Mouse (Mus musculus): ENCODE results near the gene Rhbdd2. TPM values are rescaled to one million over a fixed set of nuclear protein-coding genes. Genes with fewer than 3 reads are reported as not detected.
A peak's percentile ranks its signal among the peaks of the same experiment; 100 is the strongest.

Rhbdd2 gene
- polyA plus RNA-seq, 1 experiment from 2014 or later: 111 TPM

DNA sequence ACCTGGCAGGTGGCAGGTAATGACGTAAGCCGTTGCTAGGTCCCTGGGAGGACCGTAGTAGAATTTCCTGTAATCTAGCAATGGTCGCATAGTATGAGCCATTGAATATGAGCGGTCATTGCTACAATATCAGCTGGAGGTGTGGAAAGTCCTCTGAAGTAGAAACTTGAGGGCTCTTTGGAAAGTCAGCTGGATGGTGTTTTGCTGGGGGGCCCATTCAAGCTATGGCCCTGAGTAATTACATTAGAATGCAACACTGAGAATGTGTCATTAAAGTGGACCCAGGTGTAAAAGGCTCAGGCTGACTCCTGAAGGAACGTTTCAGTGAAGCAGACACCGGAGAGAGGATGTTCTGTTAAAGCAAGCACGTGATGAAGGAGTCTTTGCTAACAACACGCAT lies 11.9 kb upstream of the Rhbdd2 start:
- H3K9ac ChIP-seq (replicated peaks; ENCODE audit: low read depth, low read length): no peak overlapping the region
- 85% methylated on average over 9 of the region's 9 CpGs for WGBS
- H3K9me3 ChIP-seq (ENCODE audit: control insufficient read depth, low read length): no peaks in the 10 kb centered on the region
- no peaks in the 10 kb centered on the region for H3K27me3 ChIP-seq (ENCODE audit: control insufficient read depth, insufficient read depth, low read length)
- H3K4me2 ChIP-seq (ENCODE audit: low read depth, low read length): no peak overlapping the region
- H3K36me3 ChIP-seq (ENCODE audit: control insufficient read depth, insufficient read depth, low read length): no peaks in the 10 kb centered on the region
- no peak overlapping the region for H3K4me3 ChIP-seq (ENCODE audit: low read depth, low read length)
- no peak overlapping the region for H3K27ac ChIP-seq (ENCODE audit: low read depth, low read length)
- H3K4me1 ChIP-seq (ENCODE audit: control insufficient read depth, insufficient read depth, low read length): no peaks in the 10 kb centered on the region
- no peak for ATAC-seq (ENCODE audit: low read depth)

- no peaks in the 10 kb centered on the region for H3K9me3 ChIP-seq (ENCODE audit: control insufficient read depth, low read length)
- no peak for ATAC-seq (ENCODE audit: low read depth)
- WGBS: 89% methylated on average over 10 of the region's 10 CpGs
- no peaks in the 10 kb centered on the region for H3K4me1 ChIP-seq (ENCODE audit: control insufficient read depth, insufficient read depth, low read length)
- no peaks in the 10 kb centered on the region for H3K27me3 ChIP-seq (ENCODE audit: control insufficient read depth, insufficient read depth, low read length)
- H3K4me3 ChIP-seq (ENCODE audit: low read depth, low read length): no peak overlapping the region
- no peak overlapping the region for H3K9ac ChIP-seq (replicated peaks; ENCODE audit: low read depth, low read length)
- H3K4me2 ChIP-seq (ENCODE audit: low read depth, low read length): no peak overlapping the region
- H3K36me3 ChIP-seq (ENCODE audit: control insufficient read depth, insufficient read depth, low read length): no peaks in the 10 kb centered on the region
- no peak overlapping the region for H3K27ac ChIP-seq (ENCODE audit: low read depth, low read length)
Observed at GRCm38 (mm10) chr5:135621725-135622124, 10.7 kb upstream of the Rhbdd2 start.

DNA sequence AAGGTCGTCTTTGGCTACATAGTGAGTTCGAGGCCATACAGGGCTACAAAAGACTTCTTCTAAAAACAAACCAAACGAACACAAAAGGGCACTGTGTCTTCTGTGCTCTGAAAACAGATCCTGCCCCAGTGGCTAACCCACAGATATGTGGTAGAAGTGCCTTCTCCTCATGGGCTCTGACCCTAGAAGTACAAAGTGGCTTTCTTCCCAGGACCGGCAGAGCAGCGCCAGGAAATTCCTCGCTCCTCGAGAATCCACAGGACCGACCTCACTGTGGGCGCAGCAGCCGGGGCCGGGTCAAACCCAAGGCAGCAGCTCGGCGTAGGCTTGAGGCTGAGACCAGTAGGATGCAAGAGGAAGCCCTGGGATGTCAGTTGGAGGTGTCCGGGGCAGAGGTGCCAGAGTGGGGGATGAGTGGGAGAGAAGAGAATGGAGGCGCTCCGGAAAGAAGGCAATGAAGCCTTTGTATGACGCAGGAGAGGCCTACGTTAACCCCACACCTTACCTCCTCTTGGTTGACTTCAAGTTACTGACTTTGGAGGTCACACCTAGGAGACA lies 9.3 kb upstream of the Rhbdd2 start:
- no peaks in the 10 kb centered on the region for H3K9me3 ChIP-seq (ENCODE audit: control insufficient read depth, low read length)
- no peak for ATAC-seq (ENCODE audit: low read depth)
- no peaks in the 10 kb centered on the region for H3K4me1 ChIP-seq (ENCODE audit: control insufficient read depth, insufficient read depth, low read length)
- no peak overlapping the region for H3K4me2 ChIP-seq (ENCODE audit: low read depth, low read length)
- WGBS: 90% methylated on average over 18 of the region's 18 CpGs
- H3K27ac ChIP-seq (ENCODE audit: low read depth, low read length): no peak overlapping the region
- H3K36me3 ChIP-seq (ENCODE audit: control insufficient read depth, insufficient read depth, low read length): no peaks in the 10 kb centered on the region
- no peaks in the 10 kb centered on the region for H3K27me3 ChIP-seq (ENCODE audit: control insufficient read depth, insufficient read depth, low read length)
- H3K9ac ChIP-seq (replicated peaks; ENCODE audit: low read depth, low read length): no peak overlapping the region
- H3K4me3 ChIP-seq (ENCODE audit: low read depth, low read length): no peak overlapping the region

DNA sequence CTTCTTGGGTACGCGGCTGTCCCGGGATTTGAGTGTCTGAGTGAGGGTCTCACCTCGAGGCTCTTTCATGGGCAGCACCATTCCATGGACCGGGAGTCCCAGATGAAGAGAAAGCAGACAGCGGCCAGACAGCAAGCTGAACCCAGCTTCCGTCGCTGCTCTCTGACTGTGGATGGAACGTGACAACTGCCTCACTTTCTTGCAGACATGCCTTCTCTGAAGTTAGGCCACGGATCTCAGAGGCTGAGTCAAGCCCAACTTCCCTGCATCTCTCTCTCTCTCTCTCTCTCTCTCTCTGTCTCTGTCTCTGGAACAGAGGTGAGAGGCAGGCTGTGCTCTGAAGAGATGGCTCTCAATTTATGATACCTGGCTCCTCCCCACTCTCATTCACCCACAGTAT lies 3.5 kb upstream of the Rhbdd2 start:
- Histone ChIP-seq H3K4me1 (ENCODE audit: control insufficient read depth, insufficient read depth, low read length) (peaks cover 3% of the 10 kb centered on the region; the same call in 1 of the 2 replicates), H3K9me3 (ENCODE audit: control insufficient read depth, low read length) (no peaks in the 10 kb centered on the region), H3K27ac (ENCODE audit: low read depth, low read length) (no peak overlapping the region), H3K9ac (replicated peaks; ENCODE audit: low read depth, low read length) (no peak overlapping the region), H3K27me3 (ENCODE audit: control insufficient read depth, insufficient read depth, low read length) (no peaks in the 10 kb centered on the region), H3K4me2 (ENCODE audit: low read depth, low read length) (no peak overlapping the region), H3K36me3 (ENCODE audit: control insufficient read depth, insufficient read depth, low read length) (no peaks in the 10 kb centered on the region), H3K4me3 (ENCODE audit: low read depth, low read length) (no peak overlapping the region)
- ATAC-seq (ENCODE audit: low read depth): no peak
- WGBS: 36% methylated on average over 10 of the region's 10 CpGs

DNA sequence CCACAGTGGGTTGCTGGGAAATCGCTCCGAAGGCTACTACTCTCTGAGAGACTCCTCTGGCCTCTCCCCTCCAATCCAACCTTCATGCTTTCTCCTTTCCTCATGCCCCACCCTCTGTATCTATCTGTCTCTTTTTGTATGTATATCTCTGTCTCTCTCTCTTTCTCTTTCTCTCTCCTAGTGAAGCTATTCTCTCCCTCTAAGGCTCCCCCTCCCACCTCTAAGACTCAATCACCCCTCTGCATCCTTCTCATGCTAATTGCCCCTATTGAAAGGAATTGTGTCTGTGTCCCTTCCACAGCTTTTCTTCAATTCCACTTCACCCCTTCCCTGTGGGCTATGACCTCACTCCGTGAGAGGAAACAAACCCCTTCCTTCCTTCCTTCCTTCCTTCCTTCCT lies 3.0 kb upstream of the Rhbdd2 start:
- no peak for ATAC-seq (ENCODE audit: low read depth)
- no peak overlapping the region for H3K4me2 ChIP-seq (ENCODE audit: low read depth, low read length)
- 76% methylated on average over 3 of the region's 3 CpGs for WGBS

GRCm38 (mm10) chr5:135630598-135630997 lies 1.8 kb upstream of the Rhbdd2 start:
- 36% methylated on average over 3 of the region's 3 CpGs for WGBS
- Histone ChIP-seq H3K9me3 (ENCODE audit: control insufficient read depth, low read length) (no peaks in the 10 kb centered on the region), H3K27ac (ENCODE audit: low read depth, low read length) (no peak overlapping the region), H3K4me1 (ENCODE audit: control insufficient read depth, insufficient read depth, low read length) (peaks cover 3% of the 10 kb centered on the region; the same call in 1 of the 2 replicates), H3K36me3 (ENCODE audit: control insufficient read depth, insufficient read depth, low read length) (peaks cover 4% of the 10 kb centered on the region), H3K4me2 (ENCODE audit: low read depth, low read length) (no peak overlapping the region), H3K9ac (replicated peaks; ENCODE audit: low read depth, low read length) (no peak overlapping the region), H3K4me3 (ENCODE audit: low read depth, low read length) (no peak overlapping the region), H3K27me3 (ENCODE audit: control insufficient read depth, insufficient read depth, low read length) (no peaks in the 10 kb centered on the region)
- ATAC-seq (ENCODE audit: low read depth): no peak

More for the DNA sequence above, 3.0 kb upstream of the Rhbdd2 start:
- Histone ChIP-seq H3K27me3 (ENCODE audit: control insufficient read depth, insufficient read depth, low read length) (no peaks in the 10 kb centered on the region), H3K9ac (replicated peaks; ENCODE audit: low read depth, low read length) (no peak overlapping the region), H3K27ac (ENCODE audit: low read depth, low read length) (no peak overlapping the region), H3K36me3 (ENCODE audit: control insufficient read depth, insufficient read depth, low read length) (no peaks in the 10 kb centered on the region), H3K9me3 (ENCODE audit: control insufficient read depth, low read length) (no peaks in the 10 kb centered on the region), H3K4me3 (ENCODE audit: low read depth, low read length) (no peak overlapping the region), H3K4me1 (ENCODE audit: control insufficient read depth, insufficient read depth, low read length) (peaks cover 3% of the 10 kb centered on the region; the same call in 1 of the 2 replicates)

- Histone ChIP-seq H3K4me1 (ENCODE audit: control insufficient read depth, insufficient read depth, low read length) (peaks cover 3% of the 10 kb centered on the region; the same call in 1 of the 2 replicates), H3K27ac (ENCODE audit: low read depth, low read length) (peak overlapping the region; percentile 93)
Observed at GRCm38 (mm10) chr5:135632797-135633144, 353 bp downstream of the Rhbdd2 start.

DNA sequence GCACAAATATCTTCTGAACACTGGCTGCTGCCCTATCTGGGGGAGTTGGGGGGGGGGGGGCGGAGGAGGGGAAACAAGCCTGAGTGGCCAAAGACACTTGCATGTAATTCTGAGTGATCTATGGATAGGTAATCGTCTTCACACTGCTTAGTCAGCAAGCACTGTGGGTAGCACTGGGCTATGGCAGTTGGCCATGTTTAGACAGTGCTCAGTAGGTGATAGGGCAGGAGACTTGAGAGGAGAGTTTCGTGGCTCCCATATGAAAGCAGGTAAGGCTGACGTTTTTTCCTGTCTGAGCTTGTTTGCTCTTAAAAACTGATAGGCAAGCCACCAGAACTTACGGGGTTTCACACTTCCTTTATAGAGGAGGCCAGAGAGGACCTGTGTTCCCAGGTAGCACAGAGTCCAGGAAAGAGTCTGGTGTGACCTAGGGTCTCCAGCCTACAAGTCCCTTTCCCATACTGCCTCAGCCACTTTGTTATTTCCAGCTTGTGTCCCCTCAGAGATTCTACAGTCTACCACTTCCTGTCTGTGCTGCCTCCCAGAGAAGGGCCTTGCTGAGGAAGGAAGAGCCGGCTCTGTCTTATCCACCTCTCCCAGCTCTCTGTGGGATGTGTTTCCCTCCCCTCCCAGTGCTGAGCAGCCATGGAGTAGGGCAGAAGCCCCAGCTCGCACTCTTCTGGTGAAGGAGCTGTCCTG lies 7.5 kb downstream of the Rhbdd2 start:
- no peak for ATAC-seq (ENCODE audit: low read depth)
- H3K27me3 ChIP-seq (ENCODE audit: control insufficient read depth, insufficient read depth, low read length): no peaks in the 10 kb centered on the region
- no peak overlapping the region for H3K9ac ChIP-seq (replicated peaks; ENCODE audit: low read depth, low read length)
- 80% methylated on average over 7 of the region's 7 CpGs for WGBS
- H3K4me3 ChIP-seq (ENCODE audit: low read depth, low read length): no peak overlapping the region
- no peak overlapping the region for H3K4me2 ChIP-seq (ENCODE audit: low read depth, low read length)
- H3K9me3 ChIP-seq (ENCODE audit: control insufficient read depth, low read length): no peaks in the 10 kb centered on the region
- peaks cover 43% of the 10 kb centered on the region for H3K36me3 ChIP-seq (ENCODE audit: control insufficient read depth, insufficient read depth, low read length)
- H3K27ac ChIP-seq (ENCODE audit: low read depth, low read length): no peak overlapping the region
- H3K4me1 ChIP-seq (ENCODE audit: control insufficient read depth, insufficient read depth, low read length): no peaks in the 10 kb centered on the region

More at GRCm38 (mm10) chr5:135632797-135633144, 353 bp downstream of the Rhbdd2 start:
- Histone ChIP-seq H3K4me2 (ENCODE audit: low read depth, low read length) (peak overlapping the region; percentile 69), H3K27me3 (ENCODE audit: control insufficient read depth, insufficient read depth, low read length) (no peaks in the 10 kb centered on the region), H3K9ac (replicated peaks; ENCODE audit: low read depth, low read length) (peak overlapping the region; percentile 92), H3K9me3 (ENCODE audit: control insufficient read depth, low read length) (no peaks in the 10 kb centered on the region), H3K4me3 (ENCODE audit: low read depth, low read length) (peak overlapping the region; percentile 81), H3K36me3 (ENCODE audit: control insufficient read depth, insufficient read depth, low read length) (peaks cover 23% of the 10 kb centered on the region)
- peak; percentile 84 for ATAC-seq (ENCODE audit: low read depth)
- 0% methylated on average over 17 of the region's 21 CpGs for WGBS

DNA sequence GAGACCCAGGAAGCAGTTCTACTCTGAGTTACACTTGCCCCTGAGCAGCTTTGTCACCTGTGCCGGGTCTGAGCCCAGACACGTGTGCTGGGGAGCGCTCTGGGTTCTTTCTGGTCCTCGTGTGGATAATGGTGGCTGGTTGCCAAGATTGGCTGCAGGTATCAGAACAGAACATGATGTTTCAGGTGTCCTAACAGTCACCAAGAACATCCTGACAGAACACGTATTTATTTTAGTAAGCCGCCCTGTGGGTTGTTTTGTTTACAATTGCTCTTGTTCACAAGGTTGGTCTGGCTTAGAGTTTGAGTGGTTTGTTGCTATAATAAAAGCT lies 8.0 kb downstream of the Rhbdd2 start:
- H3K36me3 ChIP-seq (ENCODE audit: control insufficient read depth, insufficient read depth, low read length): peaks cover 40% of the 10 kb centered on the region
- no peak overlapping the region for H3K27ac ChIP-seq (ENCODE audit: low read depth, low read length)
- H3K9ac ChIP-seq (replicated peaks; ENCODE audit: low read depth, low read length): no peak overlapping the region
- ATAC-seq (ENCODE audit: low read depth): no peak
- no peak overlapping the region for H3K4me3 ChIP-seq (ENCODE audit: low read depth, low read length)
- no peaks in the 10 kb centered on the region for H3K27me3 ChIP-seq (ENCODE audit: control insufficient read depth, insufficient read depth, low read length)
- no peak overlapping the region for H3K4me2 ChIP-seq (ENCODE audit: low read depth, low read length)
- 96% methylated on average over 6 of the region's 6 CpGs for WGBS
- no peaks in the 10 kb centered on the region for H3K9me3 ChIP-seq (ENCODE audit: control insufficient read depth, low read length)
- H3K4me1 ChIP-seq (ENCODE audit: control insufficient read depth, insufficient read depth, low read length): no peaks in the 10 kb centered on the region
